Mouse (Mus musculus) ES-Bruce4 (cell line): ENCODE measurements around the gene Gspt1. TPM values are rescaled to one million over a fixed set of nuclear protein-coding genes. Genes with fewer than 3 reads are reported as not detected.

Experiments used
- H3K27ac ChIP-seq: 2 replicates; pipeline ENCODE4 v1.5.1; 2012; ENCODE audit warnings: low read length, inconsistent platforms; ENCODE audit not compliant: insufficient read depth
- H3K27me3 ChIP-seq: 2 replicates; pipeline ENCODE4 v1.6.1; 2012; ENCODE audit warnings: mild to moderate bottlenecking, low read length, inconsistent platforms; ENCODE audit not compliant: control insufficient read depth, poor library complexity, insufficient read depth, severe bottlenecking
- H3K36me3 ChIP-seq: 2 replicates; pipeline ENCODE4 v1.6.1; 2012; ENCODE audit warnings: inconsistent platforms, mild to moderate bottlenecking, low read length, moderate library complexity; ENCODE audit not compliant: control insufficient read depth, poor library complexity, insufficient read depth, severe bottlenecking
- H3K4me1 ChIP-seq: one replicate; pipeline ENCODE4 v1.8.1; 2011; ENCODE audit warnings: low read length; ENCODE audit not compliant: control insufficient read depth, insufficient read depth
- H3K4me3 ChIP-seq: 2 replicates; pipeline ENCODE4 v1.5.1; 2011; ENCODE audit warnings: low read depth, mild to moderate bottlenecking, low read length
- H3K9ac ChIP-seq: 2 replicates; pipeline ENCODE4 v1.6.1; 2012; ENCODE audit warnings: low read depth, mild to moderate bottlenecking, inconsistent platforms; ENCODE audit not compliant: poor library complexity, severe bottlenecking
- H3K9me3 ChIP-seq: replicated peaks from 2 replicates; pipeline ENCODE4 v1.6.1; 2012; ENCODE audit warnings: mild to moderate bottlenecking, low read length, inconsistent platforms; ENCODE audit not compliant: control insufficient read depth, poor library complexity, insufficient read depth, severe bottlenecking
- CTCF ChIP-seq: IDR thresholded peaks from one replicate; pipeline ENCODE4 v1.8.1; 2011; ENCODE audit warnings: low read depth, low read length
- EP300 ChIP-seq: IDR thresholded peaks from 2 replicates; pipeline ENCODE4 v1.6.1; 2011; ENCODE audit warnings: low read depth, low read length; ENCODE audit not compliant: insufficient read depth
- POLR2A ChIP-seq: IDR thresholded peaks from one replicate; pipeline ENCODE4 v1.8.1; 2011; ENCODE audit warnings: low read length; ENCODE audit not compliant: insufficient read depth
- polyA plus RNA-seq: library from polyadenylated mRNA; stranded (reverse); fragments of >200 nt; gene quantifications from 2 replicates; pipeline ENCODE4 v1.2.4, GENCODE M21; 2011; ENCODE audit warnings: low read depth; ENCODE audit not compliant: missing spikeins, insufficient read depth, insufficient read length

Gspt1 gene
- polyA plus RNA-seq, 1 experiment = 290 TPM

- H3K9ac ChIP-seq = no peak overlapping the region
- no peak overlapping the region for H3K4me3 ChIP-seq
- TF ChIP-seq POLR2A (no peak), EP300 (no peak), CTCF (no peak)
- no peaks in the 10 kb centered on the region for H3K9me3 ChIP-seq
- H3K27ac ChIP-seq = no peak overlapping the region
- no peaks in the 10 kb centered on the region for H3K27me3 ChIP-seq
- no peaks in the 10 kb centered on the region for H3K4me1 ChIP-seq
- no peaks in the 10 kb centered on the region for H3K36me3 ChIP-seq
Measured at GRCm38 (mm10) chr16:11171679-11172078, 82.4 kb downstream of the Gspt1 start.

Other genes with a start within 250 kb of the Gspt1 start
- gene Snn, start 193.4 kb downstream of the Gspt1 start, polyA plus RNA-seq = 16.1 and 17.7 TPM in 2 replicates
- gene Litaf, start 188.2 kb downstream of the Gspt1 start, polyA plus RNA-seq = 102 and 112 TPM in 2 replicates
- gene Txndc11, start 119.7 kb downstream of the Gspt1 start, polyA plus RNA-seq = 21.1 and 22.5 TPM in 2 replicates
- gene Zc3h7a, start 77.9 kb downstream of the Gspt1 start, polyA plus RNA-seq = 89.9 and 116 TPM in 2 replicates
- gene Rsl1d1, start 51.0 kb downstream of the Gspt1 start, polyA plus RNA-seq = 341 and 391 TPM in 2 replicates
- gene Tnfrsf17, start 59.5 kb upstream of the Gspt1 start, polyA plus RNA-seq = not detected in 2 replicates
- gene Snx29, start 68.6 kb upstream of the Gspt1 start, polyA plus RNA-seq = 9.2 and 10.5 TPM in 2 replicates